Mouse (Mus musculus) midbrain, embryonic 12.5 days (tissue): ENCODE results near the gene Zfp692. TPM values are rescaled to one million over a fixed set of nuclear protein-coding genes. Genes with fewer than 3 reads are reported as not detected.

Experiments
- ATAC-seq: fragments of 200-750 bp; cut with Nextera tagmentation; 2 replicates; pipeline ENCODE4 v1.8.0; 2017; ENCODE audit warnings: low read depth, moderate TSS enrichment, moderate library complexity; ENCODE audit not compliant: low FRiP score
- H3K27ac ChIP-seq: fragments of 300-500 bp; sonication (generic); replicated peaks from 2 replicates; pipeline ENCODE4 v1.5.1; 2016; ENCODE audit warnings: mild to moderate bottlenecking
- H3K27me3 ChIP-seq: fragments of 300-500 bp; sonication (generic); 2 replicates; pipeline ENCODE4 v1.6.1; 2016; ENCODE audit warnings: mild to moderate bottlenecking
- H3K36me3 ChIP-seq: fragments of 300-500 bp; sonication (generic); 2 replicates; pipeline ENCODE4 v1.6.1; 2016
- H3K4me1 ChIP-seq: fragments of 300-500 bp; sonication (generic); 2 replicates; pipeline ENCODE4 v1.6.1; 2016
- H3K4me2 ChIP-seq: fragments of 300-500 bp; sonication (generic); replicated peaks from 2 replicates; pipeline ENCODE4 v1.6.1; 2016; ENCODE audit warnings: mild to moderate bottlenecking, moderate library complexity
- H3K4me3 ChIP-seq: fragments of 300-500 bp; sonication (generic); 2 replicates; pipeline ENCODE4 v1.5.1; 2016; ENCODE audit warnings: mild to moderate bottlenecking
- H3K9ac ChIP-seq: fragments of 300-500 bp; sonication (generic); replicated peaks from 2 replicates; pipeline ENCODE4 v1.6.1; 2016; ENCODE audit warnings: mild to moderate bottlenecking, moderate library complexity
- H3K9me3 ChIP-seq: fragments of 300-500 bp; sonication (generic); 2 replicates; pipeline ENCODE4 v1.6.1; 2016; ENCODE audit warnings: mild to moderate bottlenecking
- WGBS: fragments of 180-500 bp; shearing (Covaris S2); methylation state at CpG from one replicate; pipeline ENCODE4 v1.1.7; 2016; 5-methylcytosine and 5-hydroxymethylcytosine counted together
- polyA plus RNA-seq: library from polyadenylated mRNA; unstranded; fragments of >200 nt; fragmentation: Nextera tagmentation; extraction: Ambion mirVana; gene quantifications from 2 replicates; pipeline ENCODE4 v1.2.1, GENCODE M21; 2016

Zfp692 gene
- 26.4 and 28.5 TPM in 2 replicates for polyA plus RNA-seq

GRCm38 (mm10) chr11:58306860-58307308, at the start of gene Zfp692:
Gene Zfp692 (plus strand): TSS chr11:58307069.
- H3K4me2 ChIP-seq, result peak within 1 kb of the TSS; percentile 87
- peaks cover 8% of the 10 kb centered on the region; the same call in 1 of the 2 replicates for H3K36me3 ChIP-seq
- peak within 1 kb of the TSS; percentile 72 for H3K9ac ChIP-seq
- peak; percentile 77 for ATAC-seq
- peaks cover 7% of the 10 kb centered on the region; the same call in 1 of the 2 replicates for H3K27me3 ChIP-seq
- WGBS, result 0% methylated on average over 34 of the region's 34 CpGs
- H3K4me3 ChIP-seq, result peak within 1 kb of the TSS; percentile 55
- peak within 1 kb of the TSS; percentile 46; the same call in 1 of the 2 replicates for H3K27ac ChIP-seq
- peaks cover 21% of the 10 kb centered on the region for H3K4me1 ChIP-seq
- no peaks in the 10 kb centered on the region for H3K9me3 ChIP-seq

GRCm38 (mm10) chr11:58257816-58258215, 49.1 kb upstream of the Zfp692 start:
- no peaks in the 10 kb centered on the region for H3K36me3 ChIP-seq
- no peaks in the 10 kb centered on the region for H3K9me3 ChIP-seq
- H3K27ac ChIP-seq, result no peak overlapping the region
- no peak overlapping the region for H3K4me3 ChIP-seq
- no peak overlapping the region for H3K4me2 ChIP-seq
- no peaks in the 10 kb centered on the region for H3K4me1 ChIP-seq
- H3K9ac ChIP-seq, result no peak overlapping the region
- no peak for ATAC-seq
- no peaks in the 10 kb centered on the region for H3K27me3 ChIP-seq
- WGBS, result 88% methylated on average over 5 of the region's 5 CpGs

GRCm38 (mm10) chr11:58260156-58260555, 46.7 kb upstream of the Zfp692 start:
- Histone ChIP-seq H3K27ac (no peak overlapping the region), H3K4me2 (no peak overlapping the region), H3K9me3 (no peaks in the 10 kb centered on the region), H3K4me1 (no peaks in the 10 kb centered on the region), H3K27me3 (no peaks in the 10 kb centered on the region), H3K4me3 (no peak overlapping the region), H3K36me3 (no peaks in the 10 kb centered on the region), H3K9ac (no peak overlapping the region)
- no peak for ATAC-seq
- 87% methylated on average over 4 of the region's 4 CpGs for WGBS

- H3K27me3 ChIP-seq, result no peaks in the 10 kb centered on the region
- H3K4me1 ChIP-seq, result no peaks in the 10 kb centered on the region
- H3K36me3 ChIP-seq, result no peaks in the 10 kb centered on the region
- no peak overlapping the region for H3K4me2 ChIP-seq
- no peak overlapping the region for H3K4me3 ChIP-seq
- no peak for ATAC-seq
- WGBS, result 91% methylated on average over 4 of the region's 4 CpGs
- H3K9ac ChIP-seq, result no peak overlapping the region
- no peak overlapping the region for H3K27ac ChIP-seq
- no peaks in the 10 kb centered on the region for H3K9me3 ChIP-seq
These were observed 45.0 kb upstream of the Zfp692 start for GRCm38 (mm10) chr11:58261826-58262225.

GRCm38 (mm10) chr11:58262336-58262735, 44.5 kb upstream of the Zfp692 start:
- Histone ChIP-seq H3K9me3 (no peaks in the 10 kb centered on the region), H3K27ac (no peak overlapping the region), H3K36me3 (no peaks in the 10 kb centered on the region), H3K27me3 (no peaks in the 10 kb centered on the region), H3K4me1 (no peaks in the 10 kb centered on the region), H3K4me2 (no peak overlapping the region), H3K4me3 (no peak overlapping the region), H3K9ac (no peak overlapping the region)
- 94% methylated on average over 3 of the region's 3 CpGs for WGBS
- ATAC-seq, result no peak

GRCm38 (mm10) chr11:58263516-58263915, 43.4 kb upstream of the Zfp692 start:
- H3K36me3 ChIP-seq, result no peaks in the 10 kb centered on the region
- no peak overlapping the region for H3K4me3 ChIP-seq
- 91% methylated on average over 2 of the region's 2 CpGs for WGBS
- no peak overlapping the region for H3K4me2 ChIP-seq
- no peaks in the 10 kb centered on the region for H3K9me3 ChIP-seq
- no peak overlapping the region for H3K9ac ChIP-seq
- H3K4me1 ChIP-seq, result no peaks in the 10 kb centered on the region
- H3K27ac ChIP-seq, result no peak overlapping the region
- no peak for ATAC-seq
- no peaks in the 10 kb centered on the region for H3K27me3 ChIP-seq

GRCm38 (mm10) chr11:58264546-58264945, 42.3 kb upstream of the Zfp692 start:
- Histone ChIP-seq H3K9ac (no peak overlapping the region), H3K4me3 (no peak overlapping the region), H3K4me2 (no peak overlapping the region), H3K9me3 (no peaks in the 10 kb centered on the region), H3K36me3 (no peaks in the 10 kb centered on the region), H3K4me1 (no peaks in the 10 kb centered on the region), H3K27ac (no peak overlapping the region), H3K27me3 (no peaks in the 10 kb centered on the region)
- WGBS, result 87% methylated on average over 9 of the region's 9 CpGs
- ATAC-seq, result no peak

- H3K27me3 ChIP-seq, result no peaks in the 10 kb centered on the region
- no peak for ATAC-seq
- H3K27ac ChIP-seq, result no peak overlapping the region
- 95% methylated on average over 3 of the region's 3 CpGs for WGBS
- H3K4me1 ChIP-seq, result no peaks in the 10 kb centered on the region
- no peak overlapping the region for H3K4me2 ChIP-seq
- no peak overlapping the region for H3K9ac ChIP-seq
- H3K9me3 ChIP-seq, result no peaks in the 10 kb centered on the region
- H3K4me3 ChIP-seq, result no peak overlapping the region
- H3K36me3 ChIP-seq, result no peaks in the 10 kb centered on the region
These were observed 38.6 kb upstream of the Zfp692 start for GRCm38 (mm10) chr11:58268285-58268684.

GRCm38 (mm10) chr11:58274572-58274971, 32.3 kb upstream of the Zfp692 start, which contains the start of gene 4930438A08Rik:
Gene 4930438A08Rik (plus strand): TSS chr11:58274799.
- no peak within 1 kb of the TSS for H3K4me3 ChIP-seq
- no peaks in the 10 kb centered on the region for H3K4me1 ChIP-seq
- no peak within 1 kb of the TSS for H3K4me2 ChIP-seq
- H3K9me3 ChIP-seq, result no peaks in the 10 kb centered on the region
- H3K27me3 ChIP-seq, result no peaks in the 10 kb centered on the region
- no peak within 1 kb of the TSS for H3K27ac ChIP-seq
- no peaks in the 10 kb centered on the region for H3K36me3 ChIP-seq
- no peak for ATAC-seq
- no peak within 1 kb of the TSS for H3K9ac ChIP-seq
- WGBS, result 55% methylated on average over 2 of the region's 2 CpGs

GRCm38 (mm10) chr11:58275756-58276155, 31.1 kb upstream of the Zfp692 start:
- H3K36me3 ChIP-seq, result no peaks in the 10 kb centered on the region
- no peaks in the 10 kb centered on the region for H3K4me1 ChIP-seq
- WGBS, result 75% methylated on average over 4 of the region's 4 CpGs
- H3K9me3 ChIP-seq, result no peaks in the 10 kb centered on the region
- H3K27ac ChIP-seq, result no peak overlapping the region
- no peak overlapping the region for H3K4me3 ChIP-seq
- no peaks in the 10 kb centered on the region for H3K27me3 ChIP-seq
- H3K9ac ChIP-seq, result no peak overlapping the region
- H3K4me2 ChIP-seq, result no peak overlapping the region
- ATAC-seq, result no peak

- no peak for ATAC-seq
- Histone ChIP-seq H3K9me3 (no peaks in the 10 kb centered on the region), H3K27me3 (no peaks in the 10 kb centered on the region), H3K4me1 (no peaks in the 10 kb centered on the region), H3K4me2 (no peak overlapping the region), H3K4me3 (no peak overlapping the region), H3K27ac (no peak overlapping the region), H3K36me3 (no peaks in the 10 kb centered on the region), H3K9ac (no peak overlapping the region)
- WGBS, result 88% methylated on average over 13 of the region's 13 CpGs
These were observed 24.8 kb upstream of the Zfp692 start for GRCm38 (mm10) chr11:58281970-58282496.

GRCm38 (mm10) chr11:58282518-58282917, 24.4 kb upstream of the Zfp692 start:
- no peak overlapping the region for H3K27ac ChIP-seq
- no peak overlapping the region for H3K9ac ChIP-seq
- H3K4me1 ChIP-seq, result no peaks in the 10 kb centered on the region
- WGBS, result 85% methylated on average over 5 of the region's 5 CpGs
- H3K4me3 ChIP-seq, result no peak overlapping the region
- no peaks in the 10 kb centered on the region for H3K27me3 ChIP-seq
- H3K36me3 ChIP-seq, result no peaks in the 10 kb centered on the region
- no peak overlapping the region for H3K4me2 ChIP-seq
- ATAC-seq, result no peak
- H3K9me3 ChIP-seq, result no peaks in the 10 kb centered on the region
